Mouse (Mus musculus) stomach, postnatal 0 days (tissue): ENCODE results near the gene Tmbim6. TPM values are rescaled to one million over a fixed set of nuclear protein-coding genes. Genes with fewer than 3 reads are reported as not detected.

ENCODE experiments used
- ATAC-seq: fragments of 200-750 bp; cut with Nextera tagmentation; 2 replicates; pipeline ENCODE4 v1.8.0; 2017; ENCODE audit not compliant: low FRiP score, low TSS enrichment
- DNase-seq: peaks from one replicate; pipeline ENCODE4 v3.0.0-alpha.2; 2016; ENCODE audit warnings: low spot score
- H3K27ac ChIP-seq: fragments of 300-500 bp; sonication (generic); replicated peaks from 2 replicates; pipeline ENCODE4 v1.5.1; 2014; ENCODE audit warnings: mild to moderate bottlenecking, control low read depth
- H3K27me3 ChIP-seq: fragments of 300-500 bp; sonication (generic); 2 replicates; pipeline ENCODE4 v1.6.1; 2014; ENCODE audit warnings: low read length; ENCODE audit not compliant: control insufficient read depth, insufficient read depth
- H3K36me3 ChIP-seq: fragments of 300-500 bp; sonication (generic); 2 replicates; pipeline ENCODE4 v1.6.1; 2014; ENCODE audit warnings: low read length, mixed read lengths; ENCODE audit not compliant: control insufficient read depth, insufficient read depth
- H3K4me1 ChIP-seq: fragments of 300-500 bp; sonication (generic); replicated peaks from 2 replicates; pipeline ENCODE4 v1.6.1; 2014; ENCODE audit warnings: antibody characterized with exemption; ENCODE audit not compliant: control insufficient read depth, insufficient read depth
- H3K4me2 ChIP-seq: fragments of 300-500 bp; sonication (generic); replicated peaks from 2 replicates; pipeline ENCODE4 v1.6.1; 2014; ENCODE audit warnings: low read depth, mild to moderate bottlenecking, control low read depth, moderate library complexity
- H3K4me3 ChIP-seq: fragments of 300-500 bp; sonication (generic); 2 replicates; pipeline ENCODE4 v1.5.1; 2014; ENCODE audit warnings: low read depth, low read length, control low read depth
- H3K9ac ChIP-seq: fragments of 300-500 bp; sonication (generic); 2 replicates; pipeline ENCODE4 v1.6.1; 2014; ENCODE audit warnings: mild to moderate bottlenecking, low read length, control low read depth, mixed read lengths
- H3K9me3 ChIP-seq: fragments of 300-500 bp; sonication (generic); 2 replicates; pipeline ENCODE4 v1.6.1; 2016; ENCODE audit warnings: low read length; ENCODE audit not compliant: control insufficient read depth
- CTCF ChIP-seq: IDR thresholded peaks from 2 replicates; pipeline ENCODE4 v1.5.1; 2016; ENCODE audit warnings: antibody characterized with exemption, low read depth, mild to moderate bottlenecking, moderate library complexity
- EP300 ChIP-seq: optimal IDR thresholded peaks from 2 replicates; pipeline ENCODE3; 2016; ENCODE audit warnings: antibody characterized with exemption
- WGBS: fragments of 180-500 bp; shearing (Covaris S2); extraction: QIAGEN DNeasy Blood & Tissue Kit; methylation state at CpG from one replicate; pipeline ENCODE4 v1.1.7; 2014; 5-methylcytosine and 5-hydroxymethylcytosine counted together
- polyA plus RNA-seq: library from polyadenylated mRNA; unstranded; fragments of >200 nt; fragmentation: Nextera tagmentation; extraction: Ambion mirVana; gene quantifications from 2 replicates; pipeline ENCODE4 v1.2.1, GENCODE M21; 2015

The Tmbim6 gene
- polyA plus RNA-seq, 1 experiment from 2014 or later = 469 TPM

DNA sequence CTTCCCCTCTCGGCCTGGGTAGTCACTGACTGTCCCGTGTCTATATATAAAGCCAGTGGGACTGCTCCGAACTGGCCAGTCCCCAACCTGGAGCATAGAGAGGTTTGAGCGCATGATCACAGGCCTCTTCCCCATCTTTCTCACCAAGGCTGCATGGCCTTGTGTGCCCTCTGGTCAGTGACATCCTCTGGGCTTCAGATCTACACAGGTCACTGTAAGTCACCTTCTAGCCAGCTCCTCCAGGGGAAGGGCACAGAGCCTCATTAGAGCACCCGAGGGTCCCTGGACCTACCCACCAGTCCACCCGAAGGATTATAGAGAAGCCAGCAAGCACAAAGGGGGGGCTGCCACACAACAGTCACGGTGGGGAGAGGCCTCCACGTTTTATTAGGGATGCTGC lies 29.0 kb downstream of the Tmbim6 start:
- Histone ChIP-seq H3K9ac (no peak overlapping the region), H3K4me1 (no peaks in the 10 kb centered on the region), H3K27ac (peak overlapping the region; percentile 70; the same call in 1 of the 2 replicates), H3K4me2 (no peak overlapping the region), H3K4me3 (no peak overlapping the region), H3K9me3 (no peaks in the 10 kb centered on the region), H3K27me3 (no peaks in the 10 kb centered on the region), H3K36me3 (peaks cover 3% of the 10 kb centered on the region; the same call in 1 of the 2 replicates)
- DNase-seq (no peak), ATAC-seq (no peak)
- 78% methylated on average over 8 of the region's 8 CpGs for WGBS
- TF ChIP-seq CTCF = no peak
- no peak for TF ChIP-seq EP300

DNA sequence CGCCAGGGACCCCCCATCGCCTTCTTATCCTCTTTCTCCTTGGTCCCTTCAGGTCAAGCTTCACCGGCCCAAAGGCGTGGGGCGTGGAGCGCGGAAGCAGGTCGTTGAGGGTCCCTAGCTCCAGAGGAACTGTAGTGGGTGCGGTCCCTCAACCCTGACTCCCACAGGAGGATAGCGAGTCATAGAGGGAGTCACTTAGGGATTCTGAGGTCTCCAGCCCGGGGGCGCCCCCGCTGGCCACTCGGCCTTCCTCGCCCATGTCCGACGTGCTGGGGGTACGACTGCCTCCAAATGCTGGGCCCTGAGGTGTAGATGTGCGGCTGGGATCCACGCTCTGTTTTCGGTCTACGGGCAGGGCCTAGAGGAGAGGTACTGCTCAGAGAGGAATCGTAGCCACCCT lies 29.9 kb downstream of the Tmbim6 start:
- WGBS = 91% methylated on average over 23 of the region's 23 CpGs

DNA sequence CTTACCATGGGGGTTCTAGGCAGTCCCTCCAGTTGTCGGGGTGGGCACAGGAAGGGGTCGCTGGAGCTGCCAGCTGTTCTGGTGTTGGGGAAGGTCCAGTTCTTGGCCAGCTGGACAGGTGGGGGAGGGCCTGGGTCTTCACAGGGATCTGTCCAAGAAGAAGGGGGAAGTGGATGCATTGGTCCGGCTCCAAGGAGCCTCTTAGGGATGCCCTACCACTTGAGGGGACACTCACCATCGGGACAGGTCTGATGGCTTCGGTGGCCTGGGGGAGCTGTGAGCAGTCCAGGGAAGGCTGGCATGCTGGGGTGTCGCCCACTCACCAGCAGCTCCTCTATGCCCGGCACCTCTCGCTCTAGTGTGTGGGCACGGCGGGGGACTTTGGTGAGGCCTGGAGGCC lies 30.4 kb downstream of the Tmbim6 start:
- H3K27ac ChIP-seq = no peak overlapping the region
- no peak overlapping the region for H3K4me3 ChIP-seq
- peaks cover 7% of the 10 kb centered on the region; the same call in 1 of the 2 replicates for H3K36me3 ChIP-seq
- H3K9ac ChIP-seq = no peak overlapping the region
- WGBS = 94% methylated on average over 10 of the region's 10 CpGs
- TF ChIP-seq EP300 = no peak
- no peak for TF ChIP-seq CTCF
- H3K9me3 ChIP-seq = no peaks in the 10 kb centered on the region
- H3K4me2 ChIP-seq = no peak overlapping the region
- no peak for ATAC-seq
- no peak for DNase-seq
- no peaks in the 10 kb centered on the region for H3K27me3 ChIP-seq
- no peaks in the 10 kb centered on the region for H3K4me1 ChIP-seq

More for the DNA sequence above, 29.9 kb downstream of the Tmbim6 start:
- DNase-seq = no peak
- Histone ChIP-seq H3K27ac (no peak overlapping the region), H3K36me3 (peaks cover 4% of the 10 kb centered on the region; the same call in 1 of the 2 replicates), H3K4me1 (no peaks in the 10 kb centered on the region), H3K4me3 (no peak overlapping the region), H3K9me3 (no peaks in the 10 kb centered on the region), H3K4me2 (no peak overlapping the region), H3K27me3 (no peaks in the 10 kb centered on the region), H3K9ac (no peak overlapping the region)
- TF ChIP-seq EP300 (no peak), CTCF (no peak)
- ATAC-seq = no peak

DNA sequence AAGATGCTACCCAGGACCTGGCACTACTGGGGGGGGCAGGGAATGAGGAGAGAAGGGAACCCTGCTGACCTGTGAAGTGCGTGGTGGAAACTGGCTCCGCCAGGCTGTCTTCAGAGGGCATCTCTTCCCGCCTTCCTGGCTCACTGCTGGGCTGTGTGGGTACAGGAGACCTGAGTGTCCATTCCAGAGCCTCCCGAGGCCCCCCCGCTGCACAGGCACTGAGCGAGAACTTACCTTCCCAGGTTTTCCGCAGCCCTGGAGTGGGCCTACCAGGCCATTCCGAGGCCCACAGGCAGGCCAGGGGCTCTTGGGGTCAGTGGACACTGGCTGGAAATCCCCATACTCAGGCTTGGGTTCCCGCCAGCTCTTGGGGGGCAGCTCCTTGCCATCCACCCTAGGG lies 31.2 kb downstream of the Tmbim6 start:
- no peaks in the 10 kb centered on the region for H3K9me3 ChIP-seq
- no peak for TF ChIP-seq EP300
- no peak for TF ChIP-seq CTCF
- ATAC-seq = no peak
- H3K27me3 ChIP-seq = no peaks in the 10 kb centered on the region
- H3K36me3 ChIP-seq = peaks cover 7% of the 10 kb centered on the region; the same call in 1 of the 2 replicates
- no peak overlapping the region for H3K9ac ChIP-seq
- H3K4me1 ChIP-seq = no peaks in the 10 kb centered on the region
- H3K4me2 ChIP-seq = no peak overlapping the region
- no peak for DNase-seq
- 90% methylated on average over 9 of the region's 9 CpGs for WGBS
- H3K4me3 ChIP-seq = no peak overlapping the region
- no peak overlapping the region for H3K27ac ChIP-seq

DNA sequence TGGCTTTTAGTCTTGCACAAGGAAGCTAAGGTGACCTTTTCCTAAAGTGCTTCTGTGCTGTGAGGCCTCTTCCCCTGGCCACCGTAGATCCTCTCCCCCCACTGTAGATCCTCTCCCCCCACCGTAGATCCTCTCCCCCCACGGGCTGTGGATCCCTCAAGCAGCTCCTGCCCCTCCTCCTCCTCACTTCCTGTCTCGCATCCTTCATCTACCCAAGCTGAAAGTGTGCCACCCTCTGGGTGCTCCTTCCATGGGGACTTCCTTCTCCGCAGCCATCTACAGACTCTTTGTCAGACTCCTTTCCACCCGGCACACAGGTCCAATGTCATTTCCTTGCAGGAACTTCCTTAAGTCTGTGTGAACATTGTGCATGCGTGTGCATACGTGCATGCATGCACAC lies 37.7 kb downstream of the Tmbim6 start:
- Histone ChIP-seq H3K4me1 (no peaks in the 10 kb centered on the region), H3K27me3 (no peaks in the 10 kb centered on the region), H3K4me2 (no peak overlapping the region), H3K36me3 (peaks cover 14% of the 10 kb centered on the region; the same call in 1 of the 2 replicates), H3K9ac (no peak overlapping the region), H3K4me3 (no peak overlapping the region), H3K27ac (no peak overlapping the region), H3K9me3 (no peaks in the 10 kb centered on the region)
- DNase-seq = no peak
- ATAC-seq = no peak
- 74% methylated on average over 8 of the region's 8 CpGs for WGBS
- TF ChIP-seq EP300 = no peak
- TF ChIP-seq CTCF = no peak

DNA sequence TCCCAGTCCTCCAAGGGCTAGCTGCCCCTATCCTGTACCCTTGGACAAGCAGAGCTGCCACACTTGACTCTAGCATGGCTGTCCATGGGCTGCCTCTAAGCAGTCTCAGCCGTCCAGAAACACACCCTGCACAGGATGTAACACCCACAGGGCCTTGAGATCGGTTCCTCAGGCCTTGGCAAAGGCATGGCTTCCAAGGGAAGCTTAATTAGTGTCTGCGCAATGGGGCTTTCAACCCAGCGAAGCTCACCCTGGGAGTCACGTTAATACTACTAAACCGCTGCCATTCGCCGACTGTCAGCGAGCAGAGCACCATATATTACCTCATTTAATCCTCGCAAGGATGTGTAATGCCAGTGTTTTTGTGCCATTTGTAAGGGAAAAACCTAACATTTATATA lies 38.4 kb downstream of the Tmbim6 start:
- no peak for ATAC-seq
- Histone ChIP-seq H3K9ac (no peak overlapping the region), H3K9me3 (no peaks in the 10 kb centered on the region), H3K4me3 (no peak overlapping the region), H3K4me1 (no peaks in the 10 kb centered on the region), H3K27me3 (no peaks in the 10 kb centered on the region), H3K36me3 (peaks cover 14% of the 10 kb centered on the region; the same call in 1 of the 2 replicates), H3K27ac (no peak overlapping the region), H3K4me2 (no peak overlapping the region)
- no peak for DNase-seq
- WGBS = 88% methylated on average over 10 of the region's 10 CpGs
- no peak for TF ChIP-seq EP300
- TF ChIP-seq CTCF = no peak
